Mouse (Mus musculus) MEL (cell line): ENCODE data around the gene Clpb. TPM values are rescaled to one million over a fixed set of nuclear protein-coding genes. Genes with fewer than 3 reads are reported as not detected.

Experiments used
- DNase-seq: peaks from one replicate; pipeline ENCODE4 v3.0.0; 2011; ENCODE audit warnings: low read depth, low spot score
- H3K27ac ChIP-seq: 2 replicates; pipeline ENCODE4 v1.5.1; 2012; ENCODE audit warnings: low read depth, mild to moderate bottlenecking, control low read depth, low read length, moderate library complexity; ENCODE audit not compliant: control insufficient read depth
- H3K27me3 ChIP-seq, 2 experiments: fragments of 150-350 bp in 1 of 2; sonication (generic) in 1 of 2; 2 replicates each; pipeline ENCODE4 v1.6.1; 2012; ENCODE audit warnings: low read length in 2 of 2, mild to moderate bottlenecking in 2 of 2, improper control_type of control experiment in 1 of 2, moderate library complexity in 1 of 2; ENCODE audit not compliant: insufficient read depth in 2 of 2, control insufficient read depth in 1 of 2
- H3K36me3 ChIP-seq, 2 experiments: 2 replicates each; pipeline ENCODE4 v1.6.1; 2012 to 2014; ENCODE audit warnings: low read length in 2 of 2, improper control_type of control experiment in 1 of 2, inconsistent platforms in 1 of 2, mild to moderate bottlenecking in 1 of 2; ENCODE audit not compliant: insufficient read depth in 2 of 2, control insufficient read depth in 1 of 2
- H3K4me1 ChIP-seq, 2 experiments: fragments of 150-350 bp in 1 of 2; sonication (generic) in 1 of 2; 2 replicates each; pipeline ENCODE4 v1.6.1; 2012; ENCODE audit warnings: low read length in 2 of 2, improper control_type of control experiment in 1 of 2, mild to moderate bottlenecking in 1 of 2; ENCODE audit not compliant: insufficient read depth in 2 of 2, control insufficient read depth in 1 of 2
- H3K4me3 ChIP-seq, 2 experiments: fragments of 150-350 bp in 1 of 2; sonication (generic) in 1 of 2; 2 replicates each; pipeline ENCODE4 v1.5.1; 2012; ENCODE audit warnings: low read depth in 2 of 2, low read length in 2 of 2, mild to moderate bottlenecking in 2 of 2, moderate library complexity in 2 of 2, control low read depth in 1 of 2, improper control_type of control experiment in 1 of 2; ENCODE audit not compliant: control insufficient read depth in 1 of 2, insufficient read depth in 1 of 2
- H3K79me2 ChIP-seq: 2 replicates; pipeline ENCODE4 v1.6.1; 2012; ENCODE audit warnings: mild to moderate bottlenecking, low read length, moderate library complexity; ENCODE audit not compliant: control insufficient read depth, poor library complexity, insufficient read depth
- H3K9ac ChIP-seq: 2 replicates; pipeline ENCODE4 v1.6.1; 2012; ENCODE audit warnings: low read depth, mild to moderate bottlenecking, control low read depth, low read length, moderate library complexity; ENCODE audit not compliant: control insufficient read depth, poor library complexity, severe bottlenecking
- H3K9me3 ChIP-seq: fragments of 150-350 bp; sonication (generic); replicated peaks from 2 replicates; pipeline ENCODE4 v1.6.1; 2012; ENCODE audit warnings: mild to moderate bottlenecking, low read length, improper control_type of control experiment, moderate library complexity; ENCODE audit not compliant: insufficient read depth
- BHLHE40 ChIP-seq: IDR thresholded peaks from 2 replicates; pipeline ENCODE4 v1.6.1; 2012; ENCODE audit warnings: low read depth, mild to moderate bottlenecking, inconsistent platforms, low read length, improper control_type of control experiment, borderline replicate concordance
- CHD1 ChIP-seq: IDR thresholded peaks from 2 replicates; pipeline ENCODE4 v1.6.1; 2012; ENCODE audit warnings: low read depth, mild to moderate bottlenecking, inconsistent platforms, low read length, improper control_type of control experiment
- E2F4 ChIP-seq: IDR thresholded peaks from 2 replicates; pipeline ENCODE4 v1.6.1; 2011; ENCODE audit warnings: low read depth, low read length, improper control_type of control experiment, borderline replicate concordance
- ELF1 ChIP-seq: IDR thresholded peaks from 2 replicates; pipeline ENCODE4 v1.6.1; 2014; ENCODE audit warnings: low read depth, mild to moderate bottlenecking, inconsistent platforms, low read length, improper control_type of control experiment, moderate library complexity
- EP300 ChIP-seq, 2 experiments: IDR thresholded peaks; 2 replicates each; pipeline ENCODE4 v1.6.1; 2011; ENCODE audit warnings: improper control_type of control experiment in 2 of 2, low read length in 2 of 2, low read depth in 1 of 2, mild to moderate bottlenecking in 1 of 2
- ETS1 ChIP-seq: IDR thresholded peaks from 2 replicates; pipeline ENCODE4 v1.6.1; 2012; ENCODE audit warnings: low read depth, mild to moderate bottlenecking, inconsistent platforms, low read length, improper control_type of control experiment, moderate library complexity
- HCFC1 ChIP-seq: IDR thresholded peaks from 2 replicates; pipeline ENCODE4 v1.6.1; 2012; ENCODE audit warnings: low read depth, mild to moderate bottlenecking, inconsistent platforms, low read length, improper control_type of control experiment, moderate library complexity
- MAX ChIP-seq: IDR thresholded peaks from 2 replicates; pipeline ENCODE4 v1.6.1; 2011; ENCODE audit warnings: low read length, improper control_type of control experiment
- MYB ChIP-seq: IDR thresholded peaks from 2 replicates; pipeline ENCODE4 v1.6.1; 2011; ENCODE audit warnings: mild to moderate bottlenecking, low read depth, low read length, improper control_type of control experiment
- NELFE ChIP-seq: IDR thresholded peaks from 2 replicates; pipeline ENCODE4 v1.6.1; 2011; ENCODE audit warnings: low read depth, low read length, improper control_type of control experiment
- NRF1 ChIP-seq: IDR thresholded peaks from 2 replicates; pipeline ENCODE4 v1.6.1; 2014; ENCODE audit warnings: low read depth, mild to moderate bottlenecking, inconsistent platforms, low read length, improper control_type of control experiment, moderate library complexity; ENCODE audit not compliant: poor library complexity, insufficient read depth, severe bottlenecking
- POLR2A ChIP-seq, 2 experiments: IDR thresholded peaks; 2 replicates each; pipeline ENCODE4 v1.6.1; 2011 to 2012; ENCODE audit warnings: low read length in 2 of 2, mild to moderate bottlenecking in 2 of 2, control low read depth in 1 of 2, improper control_type of control experiment in 1 of 2, low read depth in 1 of 2, moderate library complexity in 1 of 2; ENCODE audit not compliant: control insufficient read depth in 1 of 2, insufficient read depth in 1 of 2, poor library complexity in 1 of 2
- POLR2AphosphoS2 ChIP-seq: IDR thresholded peaks from 2 replicates; pipeline ENCODE4 v1.6.1; 2011; ENCODE audit warnings: low read length, improper control_type of control experiment
- RAD21 ChIP-seq: IDR thresholded peaks from 2 replicates; pipeline ENCODE4 v1.6.1; 2011; ENCODE audit warnings: mild to moderate bottlenecking, low read depth, low read length, improper control_type of control experiment
- TAL1 ChIP-seq: IDR thresholded peaks from 2 replicates; pipeline ENCODE4 v1.6.1; 2012; ENCODE audit warnings: mild to moderate bottlenecking, inconsistent platforms, low read length, moderate library complexity, mixed read lengths
- TBP ChIP-seq: IDR thresholded peaks from 2 replicates; pipeline ENCODE4 v1.8.0; 2011; ENCODE audit warnings: low read depth, low read length, improper control_type of control experiment
- UBTF ChIP-seq: IDR thresholded peaks from 2 replicates; pipeline ENCODE4 v1.6.1; 2012; ENCODE audit warnings: low read depth, mild to moderate bottlenecking, inconsistent platforms, low read length, improper control_type of control experiment, moderate library complexity, borderline replicate concordance; ENCODE audit not compliant: insufficient read depth
- USF1 ChIP-seq: IDR thresholded peaks from 2 replicates; pipeline ENCODE4 v1.6.1; 2014; ENCODE audit warnings: low read depth, mild to moderate bottlenecking, inconsistent platforms, low read length, improper control_type of control experiment, moderate library complexity
- USF2 ChIP-seq, 2 experiments: IDR thresholded peaks; 2 replicates each; pipeline ENCODE4 v1.6.1; 2011 to 2012; ENCODE audit warnings: improper control_type of control experiment in 2 of 2, low read length in 2 of 2, borderline replicate concordance in 1 of 2, inconsistent platforms in 1 of 2, low read depth in 1 of 2, mild to moderate bottlenecking in 1 of 2; ENCODE audit not compliant: insufficient read depth in 1 of 2
- ZMIZ1 ChIP-seq: IDR thresholded peaks from 2 replicates; pipeline ENCODE4 v1.6.1; 2012; ENCODE audit warnings: low read depth, mild to moderate bottlenecking, inconsistent platforms, low read length, improper control_type of control experiment, moderate library complexity
- ZNF384 ChIP-seq: IDR thresholded peaks from 2 replicates; pipeline ENCODE4 v1.6.1; 2012; ENCODE audit warnings: low read depth, mild to moderate bottlenecking, inconsistent platforms, low read length, improper control_type of control experiment
- polyA plus RNA-seq, 2 experiments: library from polyadenylated mRNA; stranded (reverse) in 1 of 2; unstranded in 1 of 2; fragments of >175 nt in 1 of 2; fragments of >200 nt in 1 of 2; gene quantifications; 2 replicates each; pipeline versions ENCODE4 v1.2.1 to v1.2.4; 2012; ENCODE audit warnings: low replicate concordance in 2 of 2, low read depth in 1 of 2; ENCODE audit not compliant: insufficient read length in 2 of 2, insufficient read depth in 1 of 2, missing spikeins in 1 of 2
- total RNA-seq: library from RNA; depleted of rRNA; stranded (reverse); fragments of 300-350 nt; gene quantifications from 2 replicates; pipeline ENCODE4 v1.2.3, GENCODE M21; 2012

The Clpb gene
- total and polyA plus RNA-seq, 3 experiments, result 59.0 to 71.5 TPM; not detected in 1

GRCm38 (mm10) chr7:101833916-101834584, 170.6 kb downstream of the Clpb start:
- Histone ChIP-seq H3K4me1 (0 out of 4 replicates have a peak, but pooled peaks cover 0 to 5% of the 10 kb centered on the region in 2 experiments), H3K79me2 (peaks cover 3% of the 10 kb centered on the region; the same call in 1 of the 2 replicates), H3K27ac (no peak overlapping the region), H3K9me3 (no peaks in the 10 kb centered on the region), H3K27me3 (no peaks in the 10 kb centered on the region), H3K4me3 (no peak overlapping the region), H3K9ac (no peak overlapping the region), H3K36me3 (no peaks in the 10 kb centered on the region)
- DNase-seq, result no peak
- TF ChIP-seq EP300 (IDR thresholded peaks at IDR 0.05; ENCODE audit: low read depth in 1 of 2, low read length in 2 of 2) (no peak), UBTF (no peak), E2F4 (no peak), BHLHE40 (no peak), ELF1 (no peak), USF1 (no peak), ZNF384 (no peak), CHD1 (no peak), RAD21 (no peak), ZMIZ1 (no peak), TAL1 (no peak), MAX (no peak), MYB (no peak), HCFC1 (no peak), NRF1 (no peak), TBP (no peak)

GRCm38 (mm10) chr7:101834903-101835302, 171.5 kb downstream of the Clpb start:
- peaks cover 3% of the 10 kb centered on the region; the same call in 1 of the 2 replicates for H3K79me2 ChIP-seq
- H3K4me3 ChIP-seq, result no peak overlapping the region
- no peak overlapping the region for H3K27ac ChIP-seq
- no peaks in the 10 kb centered on the region for H3K27me3 ChIP-seq
- TF ChIP-seq BHLHE40 (no peak), POLR2AphosphoS2 (no peak), ELF1 (no peak), NELFE (no peak), POLR2A (IDR thresholded peaks at IDR 0.05; ENCODE audit: control insufficient read depth in 1 of 2, insufficient read depth in 1 of 2, low read depth in 1 of 2, low read length in 2 of 2, poor library complexity in 1 of 2) (no peak), USF2 (IDR thresholded peaks at IDR 0.05; ENCODE audit: borderline replicate concordance in 1 of 2, insufficient read depth in 1 of 2, low read depth in 1 of 2, low read length in 2 of 2) (no peak), ETS1 (no peak)
- H3K4me1 ChIP-seq, result 0 out of 4 replicates have a peak, but pooled peaks cover 0 to 5% of the 10 kb centered on the region in 2 experiments
- no peaks in the 10 kb centered on the region for H3K9me3 ChIP-seq
- no peak overlapping the region for H3K9ac ChIP-seq
- H3K36me3 ChIP-seq, result no peaks in the 10 kb centered on the region
- no peak for DNase-seq
